Comparison of ENCODE assay signal across 8 mouse cellular contexts in the genomic region with DNA sequence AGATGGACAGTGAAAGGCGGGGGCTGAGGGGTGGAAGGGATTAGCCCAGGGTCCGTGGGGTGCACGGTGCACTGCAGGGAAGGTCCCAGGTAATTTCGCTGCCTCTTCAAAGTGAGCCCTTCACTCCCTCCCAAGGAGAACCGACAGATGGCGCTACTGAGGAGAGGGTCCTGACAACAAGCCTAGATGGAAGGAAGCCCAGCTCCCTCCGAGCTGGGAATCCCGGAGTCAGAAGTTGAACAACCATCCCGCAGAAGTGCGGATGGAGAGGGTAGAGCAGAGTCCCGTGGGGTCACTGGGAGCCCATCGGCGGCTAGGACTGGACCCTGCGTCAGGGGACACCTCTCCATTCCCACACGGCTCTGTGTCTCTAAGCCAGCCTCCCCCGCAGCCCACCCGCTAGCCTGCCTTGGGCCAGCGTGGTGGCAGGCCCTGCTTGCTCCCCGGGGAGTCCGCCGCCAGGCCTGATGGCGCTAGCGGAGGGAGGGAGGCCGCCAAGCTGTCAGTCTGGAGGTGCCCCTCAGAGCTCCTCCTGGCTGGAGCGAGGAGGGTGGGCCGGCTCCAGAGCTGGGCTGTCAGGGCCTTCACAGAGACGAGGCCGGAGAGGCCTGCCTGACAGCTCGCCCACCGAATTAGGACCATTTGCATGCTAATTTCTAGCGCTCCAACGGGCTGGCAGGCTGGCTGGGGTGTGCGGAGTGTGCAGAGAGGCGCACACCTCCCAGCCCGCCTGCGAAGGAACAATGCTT.
A peak's percentile ranks its signal among the peaks of the same experiment; 100 is the strongest.
DNase-seq lines count a peak whose midpoint lies in the region; ATAC-seq lines count a peak whose summit lies in the region.

No protein-coding gene starts in this region.

- no peak for ATAC-seq in heart, embryonic 16.5 days (replicated peaks; ENCODE audit: extremely low read depth, insufficient read depth, low FRiP score)
- peak; percentile 63 for ATAC-seq in lung, embryonic 15.5 days (ENCODE audit: borderline replicate concordance, extremely low read depth, low FRiP score, low TSS enrichment)

- H3K36me3 ChIP-seq in heart, embryonic 16.5 days (ENCODE audit: control insufficient read depth, insufficient read depth) = no peaks in the 10 kb centered on the region
- no peaks in the 10 kb centered on the region for H3K36me3 ChIP-seq in lung, embryonic 15.5 days

- H3K9me3 ChIP-seq in heart, embryonic 16.5 days (replicated peaks; ENCODE audit: control insufficient read depth, low read length) = no peaks in the 10 kb centered on the region
- H3K9me3 ChIP-seq in lung, embryonic 15.5 days = no peaks in the 10 kb centered on the region

- H3K27ac ChIP-seq in heart, embryonic 16.5 days (ENCODE audit: low read length) = no peak overlapping the region
- H3K27ac ChIP-seq in lung, embryonic 15.5 days = no peak overlapping the region

- peak overlapping the region; percentile 61 for H3K9ac ChIP-seq in heart, embryonic 16.5 days (ENCODE audit: low read length)
- peak overlapping the region; percentile 44 for H3K9ac ChIP-seq in lung, embryonic 15.5 days

- H3K27me3 ChIP-seq in heart, embryonic 16.5 days (ENCODE audit: control insufficient read depth, insufficient read depth, low read length) = peaks cover 12% of the 10 kb centered on the region; the same call in 1 of the 2 replicates
- H3K27me3 ChIP-seq in lung, embryonic 15.5 days = peaks cover 10% of the 10 kb centered on the region; the same call in 1 of the 2 replicates

- no peaks in the 10 kb centered on the region; the same call in 1 of the 2 replicates for H3K4me1 ChIP-seq in heart, embryonic 16.5 days (ENCODE audit: control insufficient read depth, insufficient read depth, low read length)
- H3K4me1 ChIP-seq in lung, embryonic 15.5 days = peaks cover 8% of the 10 kb centered on the region; the same call in 1 of the 2 replicates

- peak overlapping the region; percentile 83 for H3K4me2 ChIP-seq in heart, embryonic 16.5 days (ENCODE audit: low read depth, low read length)
- peak overlapping the region; percentile 79 for H3K4me2 ChIP-seq in lung, embryonic 15.5 days

- peak overlapping the region; percentile 49 for H3K4me3 ChIP-seq in heart, embryonic 16.5 days (ENCODE audit: low read length)
- peak overlapping the region; percentile 33 for H3K4me3 ChIP-seq in lung, embryonic 15.5 days

- WGBS in heart, embryonic 16.5 days = 1% methylated on average over 36 of the region's 36 CpGs
- WGBS in lung, embryonic 15.5 days = 3% methylated on average over 36 of the region's 36 CpGs

- DNase-seq in ES-CJ7 (ENCODE audit: low read depth, low spot score) (peak; percentile 88), ZHBTc4 (ENCODE audit: low read depth, low spot score) (peak; percentile 94)
- DNase-seq in embryo, embryonic 11 days = peak; percentile 87
- DNase-seq in kidney, postnatal 36 days = peak; percentile 19 to 70
- DNase-seq in retina, postnatal 7 days (ENCODE audit: low read depth, low spot score) = peak; percentile 73
- DNase-seq in natural killer cell, adult 2 months (ENCODE audit: low spot score in 2 of 2) = no peak

Comparison
In these comparisons a context has a peak if more than half of its experiments do, and no peak if none do; other contexts are left out.
1. DNase-seq: peak in ES-CJ7 (single experiment), ZHBTc4 (single experiment), embryo, embryonic 11 days (single experiment), kidney, postnatal 36 days (2 of 2) and retina, postnatal 7 days (single experiment); none in natural killer cell, adult 2 months (0 of 2).